Mouse (Mus musculus) layer of hippocampus, adult 2 months (tissue): ENCODE measurements around the gene Homer1. TPM values are rescaled to one million over a fixed set of nuclear protein-coding genes. Genes with fewer than 3 reads are reported as not detected.

Source experiments
- DNase-seq, 2 experiments: peaks; one replicate each; pipeline ENCODE4 v3.0.0; 2022; ENCODE audit warnings: low spot score in 2 of 2
- H3K27ac ChIP-seq: fragments of 200-600 bp; 2 replicates; pipeline ENCODE4 v1.8.1; 2022
- H3K4me3 ChIP-seq: fragments of 200-600 bp; 2 replicates; pipeline ENCODE4 v1.8.1; 2022; ENCODE audit warnings: mild to moderate bottlenecking
- CTCF ChIP-seq: fragments of 200-600 bp; conservative IDR thresholded peaks from 2 replicates; pipeline ENCODE4 v1.8.1; 2022; ENCODE audit warnings: antibody characterized with exemption, mild to moderate bottlenecking, moderate library complexity
- total RNA-seq, 2 experiments: library from RNA; stranded (reverse); gene quantifications; 2 replicates each; pipeline ENCODE4 v1.2.3; 2021

Gene Homer1
- total RNA-seq, 2 experiments from 2014 or later = 163 to 171 TPM

DNA sequence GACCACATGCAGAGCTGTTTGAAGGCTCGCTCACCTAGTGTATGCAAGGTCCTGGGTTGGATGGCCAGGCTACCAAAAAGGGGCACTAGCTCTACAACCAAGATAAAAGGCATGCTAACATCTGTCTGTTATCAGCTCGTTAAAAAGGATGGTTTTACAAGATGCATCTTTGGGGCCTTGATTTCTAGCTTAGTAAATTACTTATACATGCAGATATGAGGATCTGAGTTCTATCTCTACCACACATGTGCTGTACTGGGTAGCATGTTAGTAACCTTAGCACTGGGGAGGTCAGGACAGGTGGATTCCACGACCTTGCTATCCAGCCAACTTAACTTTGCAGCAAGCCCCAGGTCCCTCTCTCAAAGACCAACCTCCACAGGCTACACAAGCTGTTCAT is 46.4 kb downstream of the Homer1 start:
- Histone ChIP-seq H3K4me3 (no peak overlapping the region), H3K27ac (no peak overlapping the region)
- TF ChIP-seq CTCF = no peak
- DNase-seq = no peak

GRCm38 (mm10) chr13:93352030-93352429 is 52.6 kb downstream of the Homer1 start:
- TF ChIP-seq CTCF = no peak
- no peak overlapping the region for H3K27ac ChIP-seq

GRCm38 (mm10) chr13:93354420-93355278 is 55.2 kb downstream of the Homer1 start:
- no peak for DNase-seq
- no peak for TF ChIP-seq CTCF
- no peak overlapping the region for H3K27ac ChIP-seq
- no peak overlapping the region for H3K4me3 ChIP-seq

More at GRCm38 (mm10) chr13:93352030-93352429, 52.6 kb downstream of the Homer1 start:
- DNase-seq = no peak
- no peak overlapping the region for H3K4me3 ChIP-seq

DNA sequence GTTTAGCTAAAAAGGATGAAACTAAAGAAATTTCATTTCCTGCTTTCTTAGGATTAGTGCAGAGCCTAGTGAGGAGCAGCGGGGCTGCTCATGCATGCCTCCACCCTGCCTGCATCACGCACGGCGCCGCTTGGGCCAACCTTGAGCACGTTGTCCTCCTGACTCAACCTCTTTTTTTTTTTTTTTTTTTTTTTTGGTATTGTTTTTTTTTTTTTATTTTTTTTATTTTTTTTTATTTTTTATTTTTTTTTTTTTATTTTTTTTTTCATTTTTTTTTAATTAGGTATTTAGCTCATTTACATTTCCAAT is 55.8 kb downstream of the Homer1 start:
- no peak for TF ChIP-seq CTCF
- no peak for DNase-seq
- H3K4me3 ChIP-seq = no peak overlapping the region
- H3K27ac ChIP-seq = no peak overlapping the region

- no peak overlapping the region for H3K27ac ChIP-seq
- H3K4me3 ChIP-seq = no peak overlapping the region
- no peak for DNase-seq
- TF ChIP-seq CTCF = no peak
Observed at GRCm38 (mm10) chr13:93358522-93358921, 59.1 kb downstream of the Homer1 start.

- no peak overlapping the region for H3K27ac ChIP-seq
- no peak overlapping the region for H3K4me3 ChIP-seq
- DNase-seq = no peak
- no peak for TF ChIP-seq CTCF
Observed at GRCm38 (mm10) chr13:93367555-93367954, 68.1 kb downstream of the Homer1 start.

DNA sequence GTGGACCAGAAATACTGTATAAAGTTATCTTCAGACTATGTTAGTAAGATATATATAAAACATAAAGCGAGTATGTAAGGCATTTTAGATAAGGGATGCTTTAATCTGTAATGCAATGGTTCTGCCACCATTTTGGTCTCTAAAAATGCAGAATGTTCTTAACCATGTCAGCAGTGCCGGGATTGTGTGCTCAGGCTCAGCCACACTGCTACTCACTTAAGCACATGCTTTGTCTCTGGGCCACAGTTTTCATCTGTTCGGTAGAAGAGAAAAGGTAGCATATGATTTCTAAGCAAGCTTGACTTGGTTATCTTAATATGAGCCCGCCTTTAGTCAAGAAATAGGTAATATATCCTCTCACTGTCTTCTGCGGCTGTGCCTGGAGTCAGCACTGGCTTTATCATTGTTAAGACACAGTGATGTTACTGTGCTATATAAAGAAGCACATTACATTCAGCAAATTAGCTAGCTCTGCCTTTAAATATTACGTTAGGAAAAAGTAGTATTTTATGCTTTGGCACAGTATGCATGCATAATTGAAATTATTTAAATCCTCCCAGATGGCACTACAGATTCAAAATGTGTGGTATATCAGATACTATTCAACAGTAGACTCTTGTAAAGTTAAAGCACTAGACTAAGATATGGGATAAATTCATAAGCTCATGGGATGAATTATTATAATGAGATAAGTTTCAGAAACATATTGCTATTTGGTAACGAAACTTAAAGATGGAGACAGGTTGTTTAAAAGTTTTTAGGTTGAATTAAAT is 69.6 kb downstream of the Homer1 start:
- Histone ChIP-seq H3K27ac (no peak overlapping the region), H3K4me3 (no peak overlapping the region)
- DNase-seq = no peak
- TF ChIP-seq CTCF = no peak

- H3K27ac ChIP-seq = no peak overlapping the region
- DNase-seq = no peak
- H3K4me3 ChIP-seq = no peak overlapping the region
- TF ChIP-seq CTCF = peak; percentile 50
Observed at GRCm38 (mm10) chr13:93374457-93374856, 75.0 kb downstream of the Homer1 start.

- Histone ChIP-seq H3K27ac (no peak overlapping the region), H3K4me3 (no peak overlapping the region)
- no peak for DNase-seq
- TF ChIP-seq CTCF = no peak
Observed at GRCm38 (mm10) chr13:93378493-93378892, 79.1 kb downstream of the Homer1 start.

- DNase-seq = no peak
- Histone ChIP-seq H3K4me3 (no peak overlapping the region), H3K27ac (no peak overlapping the region)
- TF ChIP-seq CTCF = no peak
Observed at GRCm38 (mm10) chr13:93380399-93381063, 81.1 kb downstream of the Homer1 start.

GRCm38 (mm10) chr13:93381301-93381700 is 81.9 kb downstream of the Homer1 start:
- Histone ChIP-seq H3K27ac (no peak overlapping the region), H3K4me3 (no peak overlapping the region)
- no peak for DNase-seq
- TF ChIP-seq CTCF = no peak

- H3K27ac ChIP-seq = no peak overlapping the region
- H3K4me3 ChIP-seq = no peak overlapping the region
- DNase-seq = no peak
- TF ChIP-seq CTCF = no peak
Observed at GRCm38 (mm10) chr13:93383092-93383491, 83.7 kb downstream of the Homer1 start.

GRCm38 (mm10) chr13:93383620-93384019 is 84.2 kb downstream of the Homer1 start:
- TF ChIP-seq CTCF = no peak

More at GRCm38 (mm10) chr13:93383620-93384019, 84.2 kb downstream of the Homer1 start:
- no peak for DNase-seq
- H3K4me3 ChIP-seq = no peak overlapping the region
- H3K27ac ChIP-seq = no peak overlapping the region
